Mouse (Mus musculus) megakaryocyte, embryonic 14.5 days (primary cell): ENCODE measurements around the gene Stk11. TPM values are rescaled to one million over a fixed set of nuclear protein-coding genes. Genes with fewer than 3 reads are reported as not detected.

Experiments
- H3K27me3 ChIP-seq: replicated peaks from 2 replicates; pipeline ENCODE3; 2012; ENCODE audit warnings: inconsistent platforms
- H3K36me3 ChIP-seq: replicated peaks from 2 replicates; pipeline ENCODE3; 2012; ENCODE audit warnings: low read length, inconsistent platforms, mixed read lengths
- H3K4me1 ChIP-seq: 2 replicates; pipeline ENCODE4 v1.6.1; 2012; ENCODE audit warnings: inconsistent platforms
- H3K4me3 ChIP-seq: replicated peaks from 2 replicates; pipeline ENCODE3; 2012; ENCODE audit warnings: moderate library complexity, mild to moderate bottlenecking, inconsistent platforms
- H3K9me3 ChIP-seq: 2 replicates; pipeline ENCODE4 v1.6.1; 2012; ENCODE audit warnings: inconsistent platforms
- FLI1 ChIP-seq: IDR thresholded peaks from 2 replicates; pipeline ENCODE4 v1.6.1; 2012; ENCODE audit warnings: low read length, inconsistent platforms, mixed read lengths
- GATA1 ChIP-seq: IDR thresholded peaks from 3 replicates; pipeline ENCODE4 v1.6.1; 2012; ENCODE audit warnings: mixed read lengths, low read length, inconsistent platforms, borderline replicate concordance
- polyA plus RNA-seq: library from polyadenylated mRNA; stranded (reverse); fragments of >175 nt; gene quantifications from 2 replicates; pipeline ENCODE4 v1.2.3, GENCODE M21; 2012; ENCODE audit warnings: low replicate concordance; ENCODE audit not compliant: insufficient read depth

Gene Stk11
- polyA plus RNA-seq, 1 experiment = 200 TPM

GRCm38 (mm10) chr10:80077312-80077711, 38.3 kb upstream of the Stk11 start:
- Histone ChIP-seq H3K4me3 (no peak overlapping the region), H3K27me3 (no peaks in the 10 kb centered on the region), H3K4me1 (peaks cover 90% of the 10 kb centered on the region), H3K36me3 (peaks cover 93% of the 10 kb centered on the region), H3K9me3 (no peaks in the 10 kb centered on the region)
- TF ChIP-seq GATA1 = no peak
- no peak for TF ChIP-seq FLI1

- peaks cover 90% of the 10 kb centered on the region for H3K4me1 ChIP-seq
- H3K27me3 ChIP-seq = no peaks in the 10 kb centered on the region
- H3K36me3 ChIP-seq = peaks cover 93% of the 10 kb centered on the region
- no peak overlapping the region for H3K4me3 ChIP-seq
- TF ChIP-seq GATA1 = no peak
- TF ChIP-seq FLI1 = no peak
- H3K9me3 ChIP-seq = no peaks in the 10 kb centered on the region
Observed at GRCm38 (mm10) chr10:80078366-80078765, 37.2 kb upstream of the Stk11 start.

- no peaks in the 10 kb centered on the region for H3K27me3 ChIP-seq
- H3K36me3 ChIP-seq = peaks cover 99% of the 10 kb centered on the region
- H3K4me1 ChIP-seq = peaks cover 92% of the 10 kb centered on the region
- no peaks in the 10 kb centered on the region for H3K9me3 ChIP-seq
- peak overlapping the region; percentile 14 for H3K4me3 ChIP-seq
- no peak for TF ChIP-seq GATA1
- TF ChIP-seq FLI1 = no peak
Observed at GRCm38 (mm10) chr10:80080396-80081070, 35.1 kb upstream of the Stk11 start.

DNA sequence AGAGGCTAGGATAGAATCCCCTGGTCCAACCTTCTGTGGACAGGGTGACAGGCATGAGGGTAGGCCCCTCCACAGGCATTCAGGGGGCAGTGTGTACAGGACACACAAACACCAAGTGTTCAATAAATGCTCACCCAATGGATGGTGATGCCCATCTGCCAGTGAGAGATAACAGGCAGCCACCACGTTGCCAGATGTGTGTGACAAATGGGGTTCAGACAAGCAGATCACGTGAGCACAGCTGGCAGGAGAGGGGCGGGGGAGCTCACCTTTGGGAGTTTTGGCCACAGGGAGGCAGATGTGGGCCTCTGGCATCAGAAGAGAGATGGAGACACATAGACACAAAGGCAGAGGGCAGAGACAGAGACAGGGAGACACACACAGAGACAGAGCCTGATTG, 34.5 kb upstream of the Stk11 start:
- no peaks in the 10 kb centered on the region for H3K9me3 ChIP-seq
- peak overlapping the region; percentile 17 for H3K4me3 ChIP-seq
- TF ChIP-seq GATA1 (no peak), FLI1 (no peak)
- no peaks in the 10 kb centered on the region for H3K27me3 ChIP-seq
- H3K36me3 ChIP-seq = peaks cover 97% of the 10 kb centered on the region
- peaks cover 92% of the 10 kb centered on the region for H3K4me1 ChIP-seq

DNA sequence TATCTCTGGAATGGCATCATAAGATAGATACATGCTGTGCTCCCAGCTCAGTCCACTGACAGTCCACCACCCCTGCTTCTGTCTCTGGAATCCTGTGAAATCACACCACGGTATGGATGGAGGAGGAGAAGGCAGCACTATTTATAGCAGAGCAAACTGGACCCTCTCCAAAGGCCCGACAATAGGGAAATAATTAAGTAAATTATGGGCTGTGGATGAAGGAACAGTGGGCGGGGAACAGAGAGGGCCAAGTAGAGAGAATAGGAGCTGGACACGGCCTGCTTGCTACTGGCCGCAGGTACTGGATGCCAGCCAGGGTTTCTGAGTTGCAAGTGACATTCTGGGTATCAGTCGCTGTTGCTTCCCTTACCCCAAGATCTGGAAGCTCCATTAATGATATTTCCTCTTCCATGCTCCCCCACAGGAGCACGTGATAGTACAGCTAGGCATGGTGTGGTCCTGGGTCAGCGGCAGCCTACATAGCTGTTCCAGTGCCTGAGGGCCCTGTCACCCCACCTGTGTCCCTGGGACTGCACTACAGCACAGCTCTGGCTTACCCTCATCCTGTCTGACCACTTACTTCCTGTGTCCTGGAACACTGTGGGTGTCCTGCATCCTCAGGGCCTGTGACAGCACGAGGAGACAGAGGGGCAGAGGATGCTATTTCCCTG, 30.7 kb upstream of the Stk11 start:
- H3K4me3 ChIP-seq = peak overlapping the region; percentile 72
- H3K36me3 ChIP-seq = peaks cover 88% of the 10 kb centered on the region
- peaks cover 94% of the 10 kb centered on the region for H3K4me1 ChIP-seq
- no peak for TF ChIP-seq FLI1
- no peak for TF ChIP-seq GATA1
- no peaks in the 10 kb centered on the region for H3K9me3 ChIP-seq
- no peaks in the 10 kb centered on the region for H3K27me3 ChIP-seq

- no peaks in the 10 kb centered on the region for H3K9me3 ChIP-seq
- peak overlapping the region; percentile 89 for H3K4me3 ChIP-seq
- TF ChIP-seq FLI1 = no peak
- TF ChIP-seq GATA1 = no peak
- peaks cover 86% of the 10 kb centered on the region for H3K36me3 ChIP-seq
- H3K4me1 ChIP-seq = peaks cover 92% of the 10 kb centered on the region
- H3K27me3 ChIP-seq = no peaks in the 10 kb centered on the region
Observed at GRCm38 (mm10) chr10:80086847-80087246, 28.8 kb upstream of the Stk11 start.

DNA sequence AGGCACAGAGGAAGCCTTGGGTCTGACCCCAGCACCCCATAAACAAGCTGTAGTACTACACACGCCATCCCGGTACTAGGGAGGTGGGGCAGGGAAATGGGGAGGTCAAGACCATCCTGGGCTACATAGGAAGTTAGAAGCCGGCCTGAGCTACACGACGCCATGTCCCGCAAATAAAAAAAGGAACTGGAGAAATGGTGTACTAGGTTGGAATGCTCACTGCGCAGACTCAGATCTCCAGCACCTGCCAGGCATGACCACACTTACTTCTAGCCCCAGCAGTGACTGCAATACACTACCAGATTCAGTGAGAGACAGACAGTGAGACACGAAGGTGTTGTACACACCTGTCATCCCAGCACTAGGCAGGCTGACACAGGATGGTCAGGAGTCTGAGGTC, 28.1 kb upstream of the Stk11 start:
- H3K4me3 ChIP-seq = peak overlapping the region; percentile 89
- no peaks in the 10 kb centered on the region for H3K27me3 ChIP-seq
- H3K36me3 ChIP-seq = peaks cover 86% of the 10 kb centered on the region
- no peaks in the 10 kb centered on the region for H3K9me3 ChIP-seq
- H3K4me1 ChIP-seq = peaks cover 92% of the 10 kb centered on the region
- no peak for TF ChIP-seq GATA1
- no peak for TF ChIP-seq FLI1

DNA sequence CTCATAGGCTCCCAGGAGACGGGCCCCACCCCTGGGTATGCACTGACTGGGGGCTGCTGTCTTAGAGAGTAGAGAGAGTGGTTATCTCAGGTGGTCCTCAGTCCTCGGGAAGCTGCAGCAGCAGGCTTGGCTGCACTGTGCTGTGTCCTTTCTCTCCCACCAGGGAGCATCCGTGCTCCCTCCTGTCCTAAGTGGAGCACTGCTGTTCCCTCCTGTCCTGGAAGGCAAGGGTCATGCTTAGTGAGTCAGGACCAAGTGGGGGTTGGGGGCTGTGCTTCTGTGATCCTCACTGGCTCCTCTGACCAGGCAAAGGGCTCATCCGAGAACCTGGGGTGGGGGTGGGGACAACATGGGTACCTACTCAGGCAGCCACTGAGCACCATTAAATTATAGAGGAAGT, 26.5 kb upstream of the Stk11 start:
- H3K4me3 ChIP-seq = peak overlapping the region; percentile 39
- H3K27me3 ChIP-seq = no peaks in the 10 kb centered on the region
- H3K4me1 ChIP-seq = peaks cover 96% of the 10 kb centered on the region
- H3K9me3 ChIP-seq = no peaks in the 10 kb centered on the region
- H3K36me3 ChIP-seq = peaks cover 86% of the 10 kb centered on the region
- no peak for TF ChIP-seq GATA1
- no peak for TF ChIP-seq FLI1

GRCm38 (mm10) chr10:80091527-80091926, 24.1 kb upstream of the Stk11 start:
- Histone ChIP-seq H3K4me3 (no peak overlapping the region), H3K4me1 (peaks cover 96% of the 10 kb centered on the region), H3K9me3 (no peaks in the 10 kb centered on the region), H3K27me3 (no peaks in the 10 kb centered on the region), H3K36me3 (peaks cover 86% of the 10 kb centered on the region)
- TF ChIP-seq GATA1 (no peak), FLI1 (no peak)

GRCm38 (mm10) chr10:80092690-80093089, 22.9 kb upstream of the Stk11 start:
- H3K36me3 ChIP-seq = peaks cover 82% of the 10 kb centered on the region
- peaks cover 96% of the 10 kb centered on the region for H3K4me1 ChIP-seq

More at GRCm38 (mm10) chr10:80092690-80093089, 22.9 kb upstream of the Stk11 start:
- peak overlapping the region; percentile 40 for H3K4me3 ChIP-seq
- no peak for TF ChIP-seq GATA1
- no peak for TF ChIP-seq FLI1
- no peaks in the 10 kb centered on the region for H3K9me3 ChIP-seq
- H3K27me3 ChIP-seq = no peaks in the 10 kb centered on the region
